Mouse (Mus musculus) CD4-positive naive resting alpha-beta T cell, adult 76 days (primary cell): ENCODE measurements around the gene Mob3c. TPM values are rescaled to one million over a fixed set of nuclear protein-coding genes. Genes with fewer than 3 reads are reported as not detected.

ENCODE experiments used
- total RNA-seq: library from RNA; stranded (reverse); gene quantifications from one replicate; pipeline ENCODE4 v1.2.4, GENCODE M21; 2023

Mob3c gene
- 14.9 TPM for total RNA-seq

DNA sequence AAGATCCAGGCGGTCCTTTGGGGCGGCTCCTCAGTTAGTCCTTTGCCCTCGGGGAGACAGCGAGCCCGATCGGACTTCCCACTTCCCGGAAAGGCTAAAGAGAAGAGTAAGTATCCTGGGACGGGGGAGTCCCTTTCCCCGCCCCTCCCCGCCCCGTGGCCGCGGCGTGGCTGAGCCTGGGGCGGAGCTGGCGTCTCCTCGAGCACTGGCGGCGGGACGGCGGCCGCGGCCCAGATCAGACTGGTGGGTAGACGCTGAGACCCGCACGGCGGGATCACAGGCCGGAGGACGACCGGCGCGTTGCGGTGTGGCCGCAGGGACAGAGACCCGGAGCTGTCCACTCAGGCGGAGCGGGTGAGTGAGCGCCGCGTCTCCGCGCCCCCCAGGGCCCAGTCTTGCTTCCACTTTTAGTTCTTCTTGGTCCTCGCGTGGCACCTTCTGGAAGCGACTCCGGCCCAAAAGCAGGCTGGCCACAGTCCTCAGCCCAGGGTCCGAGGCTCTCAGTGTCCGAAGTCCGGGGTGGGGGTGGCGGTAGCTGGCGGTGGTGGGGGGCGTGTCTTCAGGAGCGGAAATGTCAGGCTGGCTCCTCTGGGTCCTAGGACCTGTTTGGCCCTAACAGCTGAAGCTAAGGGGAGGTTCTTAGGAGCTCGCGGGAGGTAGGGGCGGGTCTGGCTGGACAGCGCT, at the start of gene Mob3c:
Gene Mob3c, plus strand, starts transcription at position 205 of the 684 bp plus-strand sequence.

DNA sequence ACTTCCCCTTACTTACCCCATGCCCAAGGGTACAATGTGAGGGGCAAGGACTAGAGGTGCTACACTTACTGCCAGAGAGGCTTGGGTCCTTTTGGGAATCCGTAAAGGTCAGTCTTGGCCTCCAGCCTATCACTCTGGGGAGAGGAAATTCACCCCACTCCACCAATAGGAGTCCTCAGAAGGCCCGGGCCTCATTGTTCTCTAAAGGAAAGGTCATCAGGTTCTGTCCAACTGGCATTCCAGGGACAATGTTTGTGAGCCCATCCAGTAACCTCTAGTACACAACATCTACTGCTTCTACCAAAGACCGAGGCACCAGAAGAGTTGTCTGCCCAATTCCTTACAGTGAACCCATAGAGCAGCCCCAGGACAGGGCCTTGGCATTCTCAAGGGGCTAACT, 47.0 kb upstream of the Mob3c start, which contains the start of gene Tex38:
Gene Tex38, minus strand, starts transcription at position 101 of the 400 bp plus-strand sequence.

DNA sequence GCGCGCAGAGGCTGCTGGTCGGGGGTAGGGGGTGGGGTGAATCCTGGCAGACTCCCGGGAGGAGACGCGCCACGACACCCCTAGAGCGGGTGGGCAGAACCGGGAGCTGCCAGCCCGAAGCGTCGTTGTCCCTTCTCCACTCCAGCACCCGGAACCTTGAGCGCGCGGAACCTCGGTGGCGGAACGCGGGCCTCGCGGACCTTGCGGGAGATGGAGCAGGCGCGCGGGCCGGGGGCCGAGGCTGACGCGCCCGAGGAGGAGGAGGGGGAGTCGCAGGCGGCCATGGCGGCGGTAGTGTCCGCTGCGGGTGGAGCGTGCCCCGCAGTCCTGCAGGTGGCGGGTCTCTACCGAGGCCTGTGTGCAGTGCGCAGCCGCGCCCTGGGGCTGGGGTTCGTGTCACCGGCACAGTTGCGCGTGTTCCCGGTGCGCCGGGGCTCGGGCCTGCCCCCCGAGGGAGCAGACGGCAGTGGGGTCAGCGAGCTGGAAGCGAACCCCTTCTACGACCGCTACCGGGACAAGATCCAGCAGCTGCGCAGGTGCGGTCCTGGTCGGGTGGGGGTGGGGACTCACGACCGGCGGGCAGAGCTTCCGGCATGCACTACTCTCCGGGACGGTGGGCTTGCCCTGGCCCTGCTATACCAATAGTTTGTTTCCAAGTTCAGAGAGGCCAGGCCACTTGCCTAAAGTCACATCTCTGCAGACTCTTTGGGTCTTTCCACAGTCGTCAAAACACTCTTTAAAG, 43.0 kb upstream of the Mob3c start, which contains the start of gene Atpaf1:
Gene Atpaf1, plus strand, starts transcription at position 44 of the 742 bp plus-strand sequence.

DNA sequence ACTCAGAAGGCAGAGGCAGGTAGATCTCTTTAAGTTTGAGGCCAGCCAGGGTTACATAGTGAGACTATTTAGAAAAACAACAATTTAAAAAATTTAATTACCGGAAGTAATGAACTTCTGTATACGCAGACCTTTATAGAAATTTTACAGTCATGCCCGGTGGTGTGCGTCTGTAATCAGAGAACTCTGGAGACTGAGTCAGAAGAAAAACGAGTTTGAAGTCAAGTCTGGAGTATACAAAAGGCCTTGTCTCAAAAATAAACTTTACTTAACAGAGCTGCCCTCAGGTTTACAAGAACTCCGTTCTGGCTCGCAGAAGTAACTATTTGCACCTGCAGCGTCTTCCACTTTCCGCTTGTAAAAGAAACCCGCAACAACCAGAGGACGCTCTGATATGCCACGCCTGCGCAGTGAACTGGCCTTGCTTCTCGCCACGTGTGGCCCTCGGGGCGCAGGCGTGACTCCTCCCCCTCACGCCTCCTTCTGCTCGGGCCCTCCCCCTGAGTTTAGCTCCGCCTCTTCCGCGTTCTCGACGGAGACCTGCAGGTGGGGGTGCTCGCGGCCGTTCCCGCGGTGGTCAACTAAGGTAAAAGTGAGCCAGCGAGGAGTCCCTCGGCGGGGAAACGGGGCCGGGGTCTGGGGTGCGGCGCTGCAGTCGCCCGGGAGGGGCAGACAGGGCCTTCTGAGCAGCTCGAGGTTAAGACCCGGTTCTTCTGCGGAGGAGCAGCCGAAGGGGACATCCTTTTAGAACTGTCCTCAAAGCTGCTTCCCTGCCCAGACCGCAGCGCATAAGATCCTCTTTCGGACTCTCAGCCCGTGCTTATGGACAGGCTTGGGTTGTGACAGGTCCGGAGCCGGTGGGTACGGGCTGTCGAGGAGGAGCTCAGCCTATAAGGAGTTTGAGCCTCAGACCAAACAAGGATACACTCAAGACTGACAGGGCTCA, 11.1 kb downstream of the Mob3c start, which contains the start of gene Mknk1:
Gene Mknk1, plus strand, starts transcription at position 503 of the 946 bp plus-strand sequence.

DNA sequence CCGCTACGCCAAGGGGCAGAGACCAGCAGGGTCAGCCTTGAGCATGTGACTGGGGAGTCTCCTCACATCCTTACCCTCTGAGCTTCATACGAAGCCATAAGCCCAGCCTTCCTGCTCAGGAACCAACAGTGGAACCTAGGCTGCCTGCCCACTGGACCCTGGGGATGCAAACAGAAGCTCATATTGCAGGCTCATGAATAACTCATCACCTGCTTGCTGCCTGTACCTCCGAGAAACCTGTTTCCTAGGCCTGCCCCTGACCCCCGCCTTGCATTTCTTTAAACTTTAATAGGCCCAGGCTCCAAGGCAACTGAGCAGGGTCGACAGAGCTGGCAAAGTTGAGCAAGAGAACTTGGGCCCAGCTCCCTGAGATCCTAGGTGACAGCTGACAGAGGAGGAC, 56.1 kb downstream of the Mob3c start, which contains the start of gene Kncn:
Gene Kncn, plus strand, starts transcription at position 379 of the 400 bp plus-strand sequence.

Other genes with a start within 250 kb of the Mob3c start
- not detected for gene Cyp4a32, start 227.1 kb upstream of the Mob3c start, total RNA-seq
- gene Cyp4b1, start 180.4 kb upstream of the Mob3c start, total RNA-seq = not detected
- 34.0 TPM for gene Efcab14, start 90.3 kb upstream of the Mob3c start, total RNA-seq
- gene Tex38, start 47.1 kb upstream of the Mob3c start, total RNA-seq = 0.76 TPM
- 20.7 TPM for gene Atpaf1, start 43.3 kb upstream of the Mob3c start, total RNA-seq
- gene Mknk1, start 11.1 kb downstream of the Mob3c start, total RNA-seq = 49.8 TPM
- not detected for gene Kncn, start 56.3 kb downstream of the Mob3c start, total RNA-seq
- not detected for gene 6430628N08Rik, start 62.6 kb downstream of the Mob3c start, total RNA-seq
- not detected for gene Dmbx1, start 111.8 kb downstream of the Mob3c start, total RNA-seq
- 141 TPM for gene Faah, start 189.8 kb downstream of the Mob3c start, total RNA-seq
- 63.0 TPM for gene Nsun4, start 225.8 kb downstream of the Mob3c start, total RNA-seq
- 297 TPM for gene Uqcrh, start 247.0 kb downstream of the Mob3c start, total RNA-seq
- gene Lrrc41, start 247.2 kb downstream of the Mob3c start, total RNA-seq = 25.1 TPM